Mouse (Mus musculus) embryonic facial prominence, embryonic 10.5 days (tissue): ENCODE data around the gene Nfib. TPM values are rescaled to one million over a fixed set of nuclear protein-coding genes. Genes with fewer than 3 reads are reported as not detected.
A peak's percentile ranks its signal among the peaks of the same experiment; 100 is the strongest.

Experiments used
- DNase-seq: peaks from one replicate; pipeline ENCODE4 v3.0.0-alpha.2; 2017; ENCODE audit warnings: low spot score
- H3K27ac ChIP-seq: fragments of 300-500 bp; sonication (generic); replicated peaks from 2 replicates; pipeline ENCODE4 v1.5.1; 2016; ENCODE audit warnings: mild to moderate bottlenecking
- H3K27me3 ChIP-seq: fragments of 300-500 bp; sonication (generic); replicated peaks from 2 replicates; pipeline ENCODE4 v1.6.1; 2016; ENCODE audit warnings: low read depth, mild to moderate bottlenecking; ENCODE audit not compliant: poor library complexity, severe bottlenecking
- H3K36me3 ChIP-seq: fragments of 300-500 bp; sonication (generic); replicated peaks from 2 replicates; pipeline ENCODE4 v1.6.1; 2016; ENCODE audit warnings: mild to moderate bottlenecking, moderate library complexity
- H3K4me1 ChIP-seq: fragments of 300-500 bp; sonication (generic); 2 replicates; pipeline ENCODE4 v1.6.1; 2016
- H3K4me3 ChIP-seq: fragments of 300-500 bp; sonication (generic); 2 replicates; pipeline ENCODE4 v1.5.1; 2016; ENCODE audit warnings: mild to moderate bottlenecking, moderate library complexity
- H3K9me3 ChIP-seq: fragments of 300-500 bp; sonication (generic); 2 replicates; pipeline ENCODE4 v1.6.1; 2016; ENCODE audit warnings: mild to moderate bottlenecking
- whole genome bisulfite sequencing: fragments of 180-500 bp; shearing (Covaris S2); methylation state at CpG from one replicate; pipeline ENCODE4 v1.1.7; 2016; 5-methylcytosine and 5-hydroxymethylcytosine counted together
- polyA plus RNA-seq: library from polyadenylated mRNA; unstranded; fragments of >200 nt; fragmentation: Nextera tagmentation; extraction: Ambion mirVana; gene quantifications from 2 replicates; pipeline ENCODE4 v1.2.1, GENCODE M21; 2016

Nfib gene
- polyA plus RNA-seq, 1 experiment from 2014 or later, result 26.7 TPM

DNA sequence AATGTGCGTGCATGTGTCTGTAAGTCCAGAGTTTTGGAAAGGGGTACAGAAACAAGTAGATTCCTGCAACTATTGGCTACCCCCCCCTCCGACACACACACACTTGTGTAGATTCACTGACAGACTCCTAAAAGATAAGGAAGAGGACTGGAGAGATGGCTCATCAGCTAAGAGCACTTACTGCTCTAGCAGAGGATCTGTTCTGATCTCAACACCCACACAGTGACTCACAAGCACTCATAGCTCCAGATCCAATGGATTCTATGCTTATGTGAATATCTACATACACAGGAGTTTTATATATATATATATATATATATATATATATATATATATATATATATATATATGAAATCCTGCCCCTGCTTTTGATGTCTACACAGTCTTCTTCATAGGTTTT lies 146.7 kb downstream of the Nfib start:
- Histone ChIP-seq H3K4me1 (peaks cover 6% of the 10 kb centered on the region; the same call in 1 of the 2 replicates), H3K9me3 (no peaks in the 10 kb centered on the region), H3K27ac (no peak overlapping the region), H3K36me3 (no peaks in the 10 kb centered on the region), H3K27me3 (no peaks in the 10 kb centered on the region), H3K4me3 (no peak overlapping the region)
- DNase-seq, result no peak
- WGBS, result 93% methylated on average over 2 of the region's 2 CpGs

DNA sequence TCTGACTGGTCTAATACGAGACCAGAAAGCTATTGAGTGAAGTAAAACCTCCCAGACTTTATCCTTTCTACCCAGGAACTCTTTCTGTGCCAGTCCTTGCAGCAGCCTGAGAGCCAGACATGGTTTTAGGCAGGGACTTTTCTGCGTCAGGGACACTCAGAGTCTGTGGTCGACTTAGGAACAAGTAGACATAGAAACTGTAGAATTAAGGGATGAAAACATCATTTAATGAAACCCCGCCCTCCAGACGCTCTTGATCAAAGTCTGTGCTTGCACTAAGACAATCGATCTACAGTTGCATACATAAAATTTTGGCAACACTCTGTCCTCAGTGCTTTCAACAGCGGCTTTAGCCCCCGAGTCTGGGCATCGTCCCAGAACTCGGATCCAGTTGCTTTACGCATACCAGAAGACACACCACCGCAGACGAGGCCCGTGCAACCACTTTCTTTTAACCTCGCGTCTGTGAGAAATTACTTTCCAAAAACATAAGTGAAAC lies 149.8 kb downstream of the Nfib start:
- Histone ChIP-seq H3K4me3 (no peak overlapping the region), H3K4me1 (peaks cover 6% of the 10 kb centered on the region; the same call in 1 of the 2 replicates), H3K36me3 (no peaks in the 10 kb centered on the region), H3K27ac (no peak overlapping the region), H3K9me3 (no peaks in the 10 kb centered on the region), H3K27me3 (no peaks in the 10 kb centered on the region)
- WGBS, result 80% methylated on average over 16 of the region's 16 CpGs
- DNase-seq, result no peak

DNA sequence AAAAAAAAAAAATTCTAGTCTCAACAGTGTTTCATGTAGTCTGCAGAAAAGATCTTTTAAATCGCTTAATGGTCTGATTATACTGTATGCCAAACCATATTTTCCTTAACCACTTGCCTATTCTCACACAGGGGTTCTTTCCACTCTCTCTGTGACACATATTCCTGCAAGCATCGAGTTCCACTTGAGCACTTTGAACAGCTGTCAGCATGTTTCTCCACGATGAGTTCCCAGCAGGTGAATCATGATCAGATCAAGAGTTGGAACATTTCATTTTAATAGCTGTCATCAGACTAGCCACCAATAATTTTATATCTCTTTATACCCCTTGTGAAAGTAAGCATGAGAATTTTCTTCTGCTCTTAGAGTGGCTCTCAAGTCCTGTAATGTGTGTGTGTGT lies 151.9 kb downstream of the Nfib start:
- WGBS, result 89% methylated on average over 3 of the region's 3 CpGs
- H3K36me3 ChIP-seq, result no peaks in the 10 kb centered on the region
- H3K9me3 ChIP-seq, result no peaks in the 10 kb centered on the region
- no peak overlapping the region for H3K4me3 ChIP-seq
- H3K27ac ChIP-seq, result no peak overlapping the region
- 0 out of 2 replicates have a peak, but pooled peaks cover 6% of the 10 kb centered on the region for H3K4me1 ChIP-seq
- H3K27me3 ChIP-seq, result no peaks in the 10 kb centered on the region
- DNase-seq, result no peak

DNA sequence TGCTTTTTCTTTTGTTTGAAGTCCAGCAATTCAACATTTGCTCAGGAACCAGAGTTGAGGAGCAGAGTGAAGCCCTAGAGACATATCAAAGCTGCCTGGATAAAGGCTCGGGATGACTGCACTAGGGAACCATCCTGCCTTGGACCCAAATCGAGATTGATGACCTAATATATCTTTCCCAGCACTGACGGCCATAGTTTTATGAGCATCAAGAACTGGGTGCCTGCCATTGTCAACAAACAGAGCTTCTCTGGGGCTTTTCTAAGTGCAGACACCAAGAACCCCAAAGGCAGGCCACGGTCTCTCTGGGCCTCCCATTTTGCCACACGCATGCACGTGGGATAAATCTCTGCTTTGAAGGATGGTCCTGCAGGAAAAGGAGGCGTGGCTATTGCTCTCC lies 153.3 kb downstream of the Nfib start:
- no peak for DNase-seq
- no peaks in the 10 kb centered on the region for H3K36me3 ChIP-seq
- WGBS, result 83% methylated on average over 7 of the region's 7 CpGs

DNA sequence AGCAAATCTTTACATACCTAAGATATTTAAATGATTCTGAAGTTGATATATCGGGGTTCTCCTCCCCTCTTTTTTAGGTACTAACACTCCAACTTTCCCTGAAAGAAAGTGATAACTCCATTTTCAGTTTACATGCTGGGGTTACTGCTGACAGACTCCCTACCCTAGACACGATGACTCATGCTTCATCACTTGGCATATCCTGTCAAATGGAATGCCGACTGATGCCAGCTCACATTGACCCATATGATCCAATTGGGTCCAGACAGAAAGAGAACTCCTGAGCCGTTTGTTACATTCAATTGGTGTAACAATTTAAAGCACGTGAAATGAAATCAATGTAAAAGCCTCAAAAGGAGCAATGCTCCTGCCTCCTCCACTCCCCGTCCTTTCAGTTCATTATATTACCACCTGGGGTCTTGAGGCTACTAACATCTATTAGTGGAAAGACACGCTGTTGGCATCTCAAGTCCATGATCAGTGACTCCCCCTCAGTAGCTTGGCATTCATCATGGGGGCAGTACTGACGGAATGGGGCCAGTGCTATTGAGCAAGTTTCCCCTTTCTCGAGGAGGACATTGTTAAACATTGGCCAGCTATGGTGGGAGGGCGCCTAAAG lies 155.7 kb downstream of the Nfib start:
- Histone ChIP-seq H3K4me1 (0 out of 2 replicates have a peak, but pooled peaks cover 4% of the 10 kb centered on the region), H3K27me3 (0 out of 2 replicates have a peak, but pooled peaks cover 2% of the 10 kb centered on the region), H3K27ac (no peak overlapping the region), H3K9me3 (no peaks in the 10 kb centered on the region), H3K36me3 (no peaks in the 10 kb centered on the region), H3K4me3 (no peak overlapping the region)
- 89% methylated on average over 10 of the region's 10 CpGs for WGBS
- no peak for DNase-seq

More for the DNA sequence above, 153.3 kb downstream of the Nfib start:
- H3K4me3 ChIP-seq, result no peak overlapping the region
- 0 out of 2 replicates have a peak, but pooled peaks cover 6% of the 10 kb centered on the region for H3K4me1 ChIP-seq
- no peaks in the 10 kb centered on the region for H3K27me3 ChIP-seq
- H3K9me3 ChIP-seq, result no peaks in the 10 kb centered on the region
- H3K27ac ChIP-seq, result no peak overlapping the region

DNA sequence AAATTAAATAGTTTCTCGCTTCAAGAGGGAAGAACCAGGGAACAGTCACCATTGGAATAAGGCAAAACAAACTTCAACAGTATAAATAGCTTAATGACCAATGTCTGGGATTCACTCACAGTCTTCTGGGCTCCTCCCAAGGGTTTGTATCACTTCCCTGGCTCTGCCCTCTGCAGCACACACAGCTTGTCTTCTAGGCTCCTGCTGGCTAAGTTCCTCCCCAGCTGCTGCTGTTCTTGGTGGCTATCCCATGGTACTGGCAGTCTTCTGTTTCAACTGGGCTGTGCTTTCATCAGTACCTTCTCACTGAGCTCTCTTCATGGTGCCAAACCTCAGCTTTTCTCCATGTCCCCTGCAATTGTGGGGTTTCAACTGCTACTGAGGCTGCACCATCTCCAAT lies 157.3 kb downstream of the Nfib start:
- H3K27ac ChIP-seq, result no peak overlapping the region
- no peaks in the 10 kb centered on the region for H3K9me3 ChIP-seq
- H3K4me1 ChIP-seq, result 0 out of 2 replicates have a peak, but pooled peaks cover 3% of the 10 kb centered on the region
- DNase-seq, result no peak
- peaks cover 11% of the 10 kb centered on the region for H3K27me3 ChIP-seq
- no peak overlapping the region for H3K4me3 ChIP-seq
- WGBS, result 87% methylated on average over 1 of the region's 1 CpGs
- H3K36me3 ChIP-seq, result no peaks in the 10 kb centered on the region

DNA sequence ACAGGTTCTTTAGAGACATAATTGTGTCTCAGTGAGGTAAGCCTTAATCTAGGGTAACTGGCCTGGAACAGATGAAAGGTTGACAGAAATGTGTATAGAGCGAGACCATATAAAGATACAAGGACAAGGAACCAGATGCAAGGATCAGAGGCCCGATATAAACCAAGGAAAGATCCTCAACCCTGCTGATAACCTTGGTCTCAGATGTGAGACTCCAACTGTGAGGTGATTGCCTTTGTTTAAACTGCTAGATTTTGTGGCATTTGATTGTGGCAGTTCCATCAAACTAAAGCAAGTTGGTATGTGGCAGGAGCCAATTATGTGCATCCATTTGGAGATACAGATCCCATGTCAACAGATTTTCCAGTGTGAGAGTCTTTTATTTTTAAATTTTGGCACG lies 161.6 kb downstream of the Nfib start:
- no peaks in the 10 kb centered on the region for H3K36me3 ChIP-seq
- DNase-seq, result no peak
- H3K27me3 ChIP-seq, result peaks cover 50% of the 10 kb centered on the region
- no peak overlapping the region for H3K27ac ChIP-seq
- H3K4me3 ChIP-seq, result no peak overlapping the region
- peaks cover 26% of the 10 kb centered on the region for H3K4me1 ChIP-seq
- H3K9me3 ChIP-seq, result no peaks in the 10 kb centered on the region
- WGBS, result 73% methylated on average over 3 of the region's 3 CpGs

DNA sequence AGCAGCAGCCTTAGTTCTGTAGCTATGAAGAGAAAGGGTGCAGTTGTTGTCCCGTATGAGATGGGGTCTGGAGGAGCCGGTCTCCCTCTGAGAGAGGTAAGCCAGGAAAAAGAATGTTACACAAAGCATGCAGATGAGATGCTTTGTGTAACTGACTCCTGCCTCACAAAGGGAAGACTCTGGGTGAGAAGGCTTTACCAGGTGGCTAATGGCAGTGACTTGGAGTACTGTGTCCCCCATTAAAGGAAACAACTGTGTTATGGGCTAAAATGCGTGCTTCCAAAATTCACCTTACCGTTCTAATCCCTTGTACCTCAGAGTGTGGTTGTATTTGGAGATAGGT lies 162.2 kb downstream of the Nfib start:
- no peak overlapping the region for H3K27ac ChIP-seq
- 41% methylated on average over 4 of the region's 4 CpGs for WGBS
- DNase-seq, result no peak
- no peak overlapping the region for H3K4me3 ChIP-seq
- H3K27me3 ChIP-seq, result peaks cover 55% of the 10 kb centered on the region
- peaks cover 32% of the 10 kb centered on the region for H3K4me1 ChIP-seq
- no peaks in the 10 kb centered on the region for H3K9me3 ChIP-seq
- no peaks in the 10 kb centered on the region for H3K36me3 ChIP-seq

DNA sequence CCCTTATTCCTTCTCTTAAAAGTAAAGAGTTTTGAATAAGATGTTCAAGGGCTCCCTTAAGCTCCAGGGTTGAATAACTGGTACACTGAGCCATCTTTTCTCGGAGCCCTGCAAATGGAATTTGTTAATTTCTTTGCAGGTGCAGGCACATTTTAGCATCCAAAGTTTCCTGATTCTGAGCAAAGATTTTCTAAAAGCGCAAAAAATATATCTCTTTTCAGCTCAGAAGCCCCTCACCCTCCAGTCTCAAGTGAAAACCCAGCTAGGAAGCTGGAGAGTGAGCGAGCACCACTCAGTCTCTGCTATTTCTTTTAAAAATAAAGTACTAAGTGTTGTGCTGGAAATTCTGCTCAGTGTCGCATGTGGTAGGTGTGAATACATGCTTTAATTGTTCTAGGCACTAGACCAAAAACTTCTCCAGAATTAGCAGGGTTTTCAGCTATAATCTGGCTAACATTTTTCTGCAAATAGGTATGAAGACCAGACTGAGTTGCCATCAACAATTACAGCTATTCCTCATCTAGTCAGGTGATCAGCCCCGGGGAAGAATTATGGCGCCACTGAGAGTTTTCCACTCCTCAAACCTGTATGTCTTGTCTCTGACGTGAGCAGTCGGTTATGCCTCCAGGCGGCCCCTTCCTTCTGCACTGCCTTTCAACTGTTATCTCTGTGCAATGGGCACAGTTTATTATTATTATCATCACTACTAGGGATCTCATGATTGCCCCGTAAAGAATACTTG lies 162.7 kb downstream of the Nfib start:
- Histone ChIP-seq H3K4me3 (no peak overlapping the region), H3K36me3 (no peaks in the 10 kb centered on the region), H3K9me3 (no peaks in the 10 kb centered on the region), H3K27ac (no peak overlapping the region), H3K4me1 (peaks cover 37% of the 10 kb centered on the region), H3K27me3 (peaks cover 61% of the 10 kb centered on the region)
- no peak for DNase-seq
- WGBS, result 50% methylated on average over 10 of the region's 10 CpGs

DNA sequence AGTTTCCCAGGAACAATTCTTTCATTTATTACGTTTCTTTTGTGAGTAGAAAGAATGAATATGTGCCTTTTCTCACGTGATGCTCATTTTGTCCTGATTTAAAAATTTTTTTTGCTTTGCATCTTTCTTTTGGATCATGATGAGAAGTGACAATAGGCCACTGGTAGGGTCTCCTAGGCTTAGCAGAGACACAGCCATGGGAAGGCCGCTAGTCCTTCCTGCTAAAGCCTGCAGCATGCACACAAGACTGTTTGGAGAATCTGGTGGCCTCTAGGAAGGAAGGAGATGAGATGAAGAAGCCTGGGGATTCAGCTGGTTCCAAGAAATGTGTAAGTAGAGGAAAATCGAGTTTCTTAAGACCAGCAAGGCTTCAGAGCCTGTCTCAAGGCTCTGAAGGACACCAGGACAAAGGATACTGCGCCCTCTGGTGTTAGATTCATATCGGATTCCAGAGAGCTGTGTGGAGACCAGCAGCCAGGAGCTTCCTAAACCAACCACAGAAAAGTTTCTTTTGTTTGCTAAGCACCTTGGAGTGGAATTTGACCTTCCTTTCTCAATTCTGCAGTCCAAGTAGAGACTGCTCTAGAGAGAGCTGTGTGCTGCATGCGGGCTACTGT lies 163.5 kb downstream of the Nfib start:
- no peak overlapping the region; the same call in 1 of the 2 replicates for H3K27ac ChIP-seq
- peak; percentile 75 for DNase-seq
- H3K9me3 ChIP-seq, result no peaks in the 10 kb centered on the region
- no peaks in the 10 kb centered on the region for H3K36me3 ChIP-seq
- WGBS, result 31% methylated on average over 7 of the region's 7 CpGs
- H3K27me3 ChIP-seq, result peaks cover 69% of the 10 kb centered on the region
- no peak overlapping the region for H3K4me3 ChIP-seq
- H3K4me1 ChIP-seq, result peaks cover 45% of the 10 kb centered on the region

DNA sequence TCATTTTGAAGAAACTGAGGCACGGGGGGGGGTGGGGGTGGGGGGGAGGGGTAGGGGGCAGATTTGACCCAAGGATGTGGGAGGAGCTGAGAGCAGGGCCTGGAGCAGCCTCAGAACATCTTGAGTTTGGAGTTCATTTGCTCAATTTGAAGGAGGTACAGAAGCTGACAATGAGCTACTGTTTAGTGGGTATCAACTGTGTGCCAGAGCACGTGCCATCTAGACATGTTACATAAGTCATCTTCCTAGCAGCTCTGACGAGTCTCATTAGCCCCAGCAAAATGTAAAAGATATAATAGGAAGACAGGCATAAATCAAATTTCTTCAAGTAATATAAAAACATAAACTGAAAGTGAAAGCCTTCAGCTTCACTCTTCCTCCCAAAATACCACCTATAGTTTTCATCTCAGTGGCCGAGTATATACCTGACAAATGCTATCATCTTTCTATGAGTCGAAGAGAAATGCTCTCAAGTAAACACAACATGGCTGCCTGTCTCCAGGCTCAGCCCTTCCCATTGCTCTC lies 165.0 kb downstream of the Nfib start:
- H3K4me1 ChIP-seq, result peaks cover 54% of the 10 kb centered on the region
- H3K4me3 ChIP-seq, result no peak overlapping the region
- no peak overlapping the region for H3K27ac ChIP-seq
- no peaks in the 10 kb centered on the region for H3K9me3 ChIP-seq
- H3K36me3 ChIP-seq, result no peaks in the 10 kb centered on the region
- 58% methylated on average over 5 of the region's 5 CpGs for WGBS
- no peak for DNase-seq
- peaks cover 84% of the 10 kb centered on the region for H3K27me3 ChIP-seq

DNA sequence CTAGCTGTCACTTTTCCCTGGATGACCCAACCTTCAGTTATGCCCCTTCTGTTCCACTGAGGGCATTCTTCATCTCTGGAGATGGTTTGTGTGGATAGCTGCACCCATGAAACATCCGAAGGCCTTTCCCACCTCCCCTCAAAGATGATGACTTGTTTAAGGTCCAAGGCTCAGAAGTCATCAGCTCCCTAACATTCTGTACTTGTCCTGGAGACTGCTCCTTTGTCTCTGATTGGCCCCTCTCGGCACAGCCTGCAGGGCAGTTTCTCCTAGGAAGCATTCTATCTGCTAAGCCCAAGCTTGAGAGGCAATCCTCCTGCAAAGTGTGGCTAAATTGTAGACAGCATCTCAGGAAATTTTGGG lies 165.5 kb downstream of the Nfib start:
- H3K4me3 ChIP-seq, result no peak overlapping the region
- peaks cover 89% of the 10 kb centered on the region for H3K27me3 ChIP-seq
- peaks cover 54% of the 10 kb centered on the region for H3K4me1 ChIP-seq
- no peak overlapping the region for H3K27ac ChIP-seq
- H3K9me3 ChIP-seq, result no peaks in the 10 kb centered on the region
- WGBS, result 20% methylated on average over 2 of the region's 2 CpGs
- H3K36me3 ChIP-seq, result no peaks in the 10 kb centered on the region
- DNase-seq, result no peak
